Mouse (Mus musculus): Measurements from ENCODE around the gene St6galnac1.

Gene St6galnac1

GRCm38 (mm10) chr11:116725031-116725948 is 50.0 kb downstream of the St6galnac1 start:
- no peak for DNase-seq (ENCODE audit: low read depth)

- no peak for DNase-seq (ENCODE audit: low read depth)
Measured at GRCm38 (mm10) chr11:116723064-116723463, 52.2 kb downstream of the St6galnac1 start.

GRCm38 (mm10) chr11:116721548-116722271 is 53.6 kb downstream of the St6galnac1 start:
- DNase-seq (ENCODE audit: low read depth), result no peak

DNA sequence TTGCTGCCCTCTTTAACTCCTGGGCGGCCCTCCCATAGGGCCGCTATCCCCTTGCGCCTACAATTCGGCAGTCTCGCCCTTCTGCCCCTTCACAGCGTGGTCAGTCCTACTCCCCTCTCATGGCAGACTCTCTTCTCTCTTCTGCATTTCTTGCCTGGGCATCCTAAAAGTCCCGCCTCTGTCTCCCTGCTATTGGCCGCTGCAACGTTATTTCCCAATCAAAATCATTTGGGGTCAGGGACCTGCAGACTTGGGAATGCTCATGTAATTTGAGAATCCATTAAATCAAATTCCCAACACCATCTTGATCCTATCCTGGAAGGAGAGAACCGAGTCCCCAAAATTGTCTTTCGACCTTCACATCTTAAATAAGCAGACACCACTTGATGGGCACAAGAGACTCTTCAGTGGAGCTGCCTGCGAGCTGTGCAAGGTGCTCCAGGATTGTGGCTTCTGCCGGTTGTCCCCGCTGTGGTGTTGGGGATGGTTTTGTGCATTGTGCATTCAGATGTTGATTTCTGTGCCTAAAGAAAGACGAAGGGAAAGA is 54.9 kb downstream of the St6galnac1 start:
- DNase-seq (ENCODE audit: low read depth), result no peak

All from c-Kit-positive CD71-negative TER-119-negative erythroid progenitor cells, embryonic 14.5 days (primary cell).